Mouse (Mus musculus) layer of hippocampus, adult 18-20 months (tissue): Measurements from ENCODE around the gene Nfe2l2. TPM values are rescaled to one million over a fixed set of nuclear protein-coding genes. Genes with fewer than 3 reads are reported as not detected.
"Not testable (repeated sequence)": the region's sequence is repeated elsewhere in the genome, so short reads cannot be mapped to it uniquely, and the experiment has no call there.

Experiments used
- DNase-seq, 2 experiments: peaks; one replicate each; pipeline ENCODE4 v3.0.0; 2022; ENCODE audit warnings: low spot score in 2 of 2
- total RNA-seq, 2 experiments: library from RNA; stranded (reverse); gene quantifications; 2 replicates each; pipeline ENCODE4 v1.2.3; 2021

The Nfe2l2 gene
- total RNA-seq, 2 experiments from 2014 or later, result 14.5 to 16.3 TPM

DNA sequence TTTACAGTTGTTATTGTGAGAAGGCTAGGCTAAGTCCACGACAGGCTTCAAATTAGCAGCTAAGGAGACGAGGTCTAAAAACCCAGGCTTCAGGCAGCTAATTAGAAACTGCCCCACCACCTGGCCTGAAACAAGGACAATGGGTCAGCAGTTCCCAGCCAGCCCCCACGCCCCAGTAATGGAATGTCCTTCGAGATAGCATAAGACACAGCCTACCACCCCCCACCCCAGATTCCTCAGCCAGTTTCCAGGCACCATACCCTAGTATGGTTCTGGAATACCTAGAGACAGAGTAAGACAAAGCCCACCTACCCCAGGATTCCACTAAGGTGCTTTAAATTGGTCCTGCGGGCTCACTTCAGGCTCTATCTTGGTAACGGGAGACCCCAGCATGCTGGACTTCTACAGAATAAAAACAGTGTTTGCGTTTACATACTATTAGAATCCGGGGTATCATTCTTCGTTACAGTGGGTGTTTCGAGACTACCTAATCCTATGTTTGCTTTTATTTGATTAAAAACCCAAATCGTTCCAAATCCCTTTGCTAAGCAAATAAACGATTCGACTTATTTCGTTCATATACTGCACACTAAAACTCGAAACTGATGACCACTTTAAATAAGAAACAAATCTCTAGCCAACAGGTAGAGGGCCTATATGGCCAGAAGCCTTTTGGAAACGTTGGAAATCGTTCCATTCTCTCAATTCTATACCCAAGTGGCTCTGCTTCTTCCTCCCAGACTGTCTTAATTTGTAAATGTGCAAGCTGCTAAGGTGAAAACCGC lies 46.3 kb downstream of the Nfe2l2 start:
- DNase-seq, result no peak

DNA sequence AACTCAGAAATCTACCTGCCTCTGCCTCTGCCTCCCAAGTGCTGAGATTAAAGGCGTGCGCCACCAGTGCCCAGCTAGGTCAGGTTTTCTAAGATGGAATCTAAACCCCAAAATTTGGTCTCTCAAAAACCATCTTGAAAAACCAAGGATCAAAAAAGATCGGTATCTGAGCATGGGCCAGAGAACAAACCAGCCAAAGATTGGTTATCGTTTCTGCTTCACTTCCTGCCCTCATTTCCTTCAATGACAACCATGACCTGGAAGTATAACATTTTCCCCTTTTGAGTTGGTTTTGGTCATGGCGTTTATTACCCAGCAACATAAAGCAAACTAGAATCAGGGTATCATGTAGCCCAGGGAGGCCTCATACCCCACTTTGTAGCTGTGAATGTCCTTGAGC lies 47.5 kb downstream of the Nfe2l2 start:
- DNase-seq, result no peak

DNA sequence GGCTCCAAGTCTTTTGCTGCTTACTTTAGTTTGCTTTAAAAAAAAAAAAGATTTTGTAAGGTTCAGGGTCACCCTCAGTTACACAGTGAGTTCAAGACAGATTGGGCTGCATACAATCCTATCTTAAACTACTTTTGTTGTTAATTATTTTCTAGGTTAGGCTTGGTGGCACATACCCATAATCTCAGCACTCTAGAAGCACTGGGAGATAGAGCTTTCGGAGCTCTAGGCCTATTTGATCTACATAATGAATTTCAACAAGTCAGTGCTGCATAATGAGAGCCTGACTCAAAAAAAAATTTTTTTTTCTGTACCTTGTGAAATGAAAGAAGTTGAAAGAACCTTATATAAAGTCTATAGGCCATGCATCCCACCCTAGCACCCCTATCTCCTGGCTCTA lies 49.8 kb downstream of the Nfe2l2 start:
- no peak for DNase-seq

DNA sequence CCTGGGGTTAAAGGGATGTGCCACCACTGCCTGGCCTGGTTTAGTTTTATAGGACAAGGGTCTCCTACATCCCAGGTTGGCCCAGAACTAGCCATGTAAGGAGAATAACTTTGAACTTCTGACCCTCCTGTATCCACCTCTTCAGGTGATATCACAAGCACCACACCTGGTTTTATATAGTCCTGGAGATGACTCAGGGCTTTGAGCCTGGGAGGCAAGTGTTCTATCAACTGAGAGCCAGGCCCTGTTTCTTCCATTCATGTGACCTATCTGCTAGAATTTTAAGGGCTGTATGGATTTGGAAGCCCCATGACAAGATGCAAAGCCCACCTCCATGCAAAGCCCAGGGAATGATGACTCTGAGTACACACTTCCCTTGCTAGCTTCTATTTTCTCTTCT lies 51.3 kb downstream of the Nfe2l2 start:
- no peak for DNase-seq

DNA sequence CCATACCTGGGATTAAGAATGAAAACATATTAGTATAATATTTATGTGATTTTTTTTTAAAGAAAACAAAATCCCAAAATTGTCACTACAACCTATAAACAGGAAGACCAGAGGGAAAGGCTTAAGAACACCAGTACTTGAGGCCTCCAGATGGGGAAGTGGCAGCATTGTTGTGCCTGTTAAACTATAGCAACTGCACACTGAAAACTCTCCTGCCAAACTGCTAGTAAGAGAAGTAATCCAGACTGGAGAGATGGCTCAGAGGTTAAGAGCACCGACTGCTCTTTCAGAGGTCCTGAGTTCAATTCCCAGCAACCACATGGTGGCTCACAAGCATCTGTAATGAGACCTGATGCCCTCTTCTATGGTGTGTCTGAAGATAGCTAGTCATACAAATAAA lies 54.0 kb downstream of the Nfe2l2 start:
- no peak for DNase-seq

DNA sequence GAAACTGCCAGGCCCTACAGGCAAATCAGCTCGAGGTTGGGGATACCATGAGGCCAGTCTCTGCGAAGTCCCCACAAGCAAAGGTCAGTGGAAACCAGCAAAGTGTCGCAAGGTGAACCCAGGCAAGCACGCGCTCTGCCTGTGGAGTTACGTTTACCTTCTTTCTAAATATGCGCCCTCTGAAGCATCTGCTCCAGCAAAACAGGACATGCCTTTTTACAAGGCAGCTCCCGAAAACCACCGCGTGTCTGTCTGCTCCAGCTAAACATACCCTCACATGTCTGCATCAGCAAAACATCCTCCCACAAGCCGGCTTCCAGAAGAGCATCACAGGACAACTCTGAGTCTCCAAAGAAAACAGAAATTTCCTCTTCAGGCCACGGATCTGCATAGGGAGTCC lies 59.2 kb downstream of the Nfe2l2 start:
- DNase-seq, result no peak

DNA sequence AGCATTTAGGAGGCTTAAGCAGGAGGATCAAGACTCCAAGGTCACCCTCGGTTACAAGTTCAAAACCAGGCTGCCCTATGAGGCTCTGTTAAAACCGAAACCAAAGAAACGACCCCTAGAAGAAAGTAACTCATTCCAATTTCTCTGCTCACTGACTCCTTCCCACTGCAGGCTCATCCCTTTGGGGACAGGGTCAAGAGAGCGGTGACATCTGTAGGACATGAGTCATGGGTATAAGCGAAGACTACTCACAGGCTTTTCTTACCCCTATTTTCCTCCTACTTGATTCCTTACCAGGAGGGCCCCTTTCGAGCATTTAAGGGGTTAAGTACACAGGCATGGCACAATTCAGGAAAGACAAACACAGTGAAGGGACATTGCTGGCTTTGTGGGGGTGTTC lies 60.5 kb downstream of the Nfe2l2 start:
- DNase-seq, result no peak

DNA sequence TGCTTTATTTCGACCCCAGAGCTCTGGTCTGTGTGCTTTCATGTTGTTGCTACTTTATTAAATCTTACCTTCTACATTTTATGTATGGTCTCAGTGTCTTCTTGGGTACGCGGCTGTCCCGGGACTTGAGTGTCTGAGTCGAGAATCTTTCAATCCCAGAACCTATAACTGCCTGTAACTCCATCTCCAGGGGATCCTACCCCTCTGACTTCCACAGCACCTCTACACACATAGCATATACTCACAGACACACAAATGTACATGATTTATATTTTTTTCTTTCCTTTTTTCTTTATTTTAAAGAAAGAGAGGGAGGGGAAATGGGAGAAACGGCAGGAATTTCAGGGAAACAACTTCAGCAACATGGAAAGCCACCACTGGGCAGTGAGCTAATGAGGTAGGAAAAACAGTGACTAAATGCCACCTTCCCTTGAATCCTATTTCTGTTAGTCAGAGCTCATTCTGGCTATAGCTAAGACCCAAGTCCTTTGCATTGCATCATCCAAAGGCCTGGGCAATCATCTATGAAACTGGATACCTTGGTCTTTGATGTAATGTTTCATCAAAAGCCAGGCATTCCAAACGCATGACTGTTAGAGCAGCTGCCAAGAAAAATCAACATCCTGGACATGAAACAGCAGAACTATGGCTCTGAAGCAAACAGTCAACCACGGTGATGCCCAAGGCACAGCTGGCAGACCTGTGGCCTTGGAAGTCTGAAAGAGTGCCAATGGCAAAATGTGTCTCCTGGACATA lies 61.5 kb downstream of the Nfe2l2 start:
- no peak for DNase-seq

DNA sequence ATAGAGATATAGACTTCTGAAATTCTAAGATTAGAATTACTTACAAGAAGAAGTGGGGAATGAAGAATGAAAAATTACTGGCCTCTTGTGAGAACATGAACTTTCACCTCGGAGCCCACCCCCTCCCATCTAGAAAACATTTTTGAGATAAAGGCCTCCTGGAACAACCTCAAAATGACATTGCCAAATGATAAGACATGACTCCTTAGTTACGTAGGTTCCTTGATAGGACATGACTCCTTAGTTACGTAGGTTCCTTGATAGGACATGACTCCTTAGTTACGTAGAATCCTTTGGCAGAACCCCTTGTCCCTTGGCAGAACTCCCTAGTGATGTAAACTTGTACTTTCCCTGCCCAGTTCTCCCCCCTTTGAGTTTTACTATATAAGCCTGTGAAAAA lies 62.1 kb downstream of the Nfe2l2 start:
- not testable (repeated sequence) for DNase-seq

DNA sequence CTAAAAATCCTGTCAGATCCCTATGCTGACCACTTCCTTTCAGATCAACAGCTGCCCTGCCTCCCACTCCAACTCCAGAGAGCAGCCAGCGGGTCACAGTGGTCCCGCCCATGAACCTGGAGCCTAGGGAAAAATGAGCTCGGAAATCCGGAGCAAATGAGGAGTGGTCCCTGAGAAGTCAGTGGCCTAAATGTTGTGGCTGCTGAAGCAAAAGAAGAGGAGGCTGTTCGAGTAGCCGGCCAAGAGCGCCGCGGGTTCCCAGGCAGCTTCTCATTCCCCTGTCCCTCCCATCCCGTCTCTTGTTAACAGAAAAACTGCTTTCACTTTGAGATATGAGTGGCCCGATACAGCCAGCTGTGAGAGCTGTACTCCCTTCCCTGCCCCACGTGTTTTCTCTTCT lies 64.9 kb downstream of the Nfe2l2 start:
- not testable (repeated sequence) for DNase-seq

DNA sequence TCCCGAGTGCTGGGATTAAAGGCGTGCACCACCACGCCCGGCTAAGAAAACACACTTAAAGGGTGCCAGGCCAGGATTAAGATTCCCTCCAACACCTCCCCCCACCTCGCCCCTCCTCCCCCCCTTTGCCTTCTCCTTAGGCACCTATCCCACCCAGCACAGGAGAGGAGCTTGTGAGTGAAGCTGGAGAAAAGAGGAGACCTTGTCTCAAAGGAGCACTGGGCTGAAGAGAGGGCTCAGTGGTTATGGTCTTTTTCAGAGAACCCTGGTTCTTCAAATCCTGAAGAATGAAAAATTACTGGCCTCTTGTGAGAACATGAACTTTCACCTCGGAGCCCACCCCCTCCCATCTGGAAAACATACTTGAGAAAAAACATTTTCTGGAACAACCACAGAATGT lies 66.6 kb downstream of the Nfe2l2 start:
- not testable (repeated sequence) for DNase-seq

DNA sequence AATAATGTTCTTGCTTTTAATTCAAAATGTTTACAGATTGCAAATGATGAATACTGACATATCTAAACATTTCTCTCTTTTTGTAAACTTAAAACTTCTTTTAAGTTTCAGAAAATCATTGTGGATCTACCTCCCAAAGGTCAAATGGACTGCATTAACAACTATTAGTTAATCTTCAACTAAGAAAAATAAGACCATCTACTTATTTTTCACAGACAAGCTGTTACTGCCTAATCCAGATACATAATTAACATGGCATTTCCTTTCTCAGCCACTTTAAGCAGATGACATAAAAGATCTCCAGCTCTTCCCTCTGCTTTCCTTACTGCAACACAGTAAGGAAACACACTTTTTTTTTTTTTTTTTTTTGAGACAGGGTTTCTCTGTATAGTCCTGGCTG lies 67.1 kb downstream of the Nfe2l2 start:
- DNase-seq, result no peak

DNA sequence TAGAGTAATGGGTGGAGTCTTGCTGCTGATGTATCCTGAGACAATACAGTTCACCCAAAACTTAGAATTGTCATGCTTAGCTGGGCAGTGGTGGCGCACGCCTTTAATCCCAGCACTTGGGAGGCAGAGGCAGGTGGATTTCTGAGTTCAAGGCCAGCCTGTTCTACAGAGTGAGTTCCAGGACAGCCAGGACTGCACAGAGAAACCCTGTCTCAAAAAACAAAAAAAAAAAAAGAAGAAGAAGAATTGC lies 67.5 kb downstream of the Nfe2l2 start:
- DNase-seq, result not testable (repeated sequence)

DNA sequence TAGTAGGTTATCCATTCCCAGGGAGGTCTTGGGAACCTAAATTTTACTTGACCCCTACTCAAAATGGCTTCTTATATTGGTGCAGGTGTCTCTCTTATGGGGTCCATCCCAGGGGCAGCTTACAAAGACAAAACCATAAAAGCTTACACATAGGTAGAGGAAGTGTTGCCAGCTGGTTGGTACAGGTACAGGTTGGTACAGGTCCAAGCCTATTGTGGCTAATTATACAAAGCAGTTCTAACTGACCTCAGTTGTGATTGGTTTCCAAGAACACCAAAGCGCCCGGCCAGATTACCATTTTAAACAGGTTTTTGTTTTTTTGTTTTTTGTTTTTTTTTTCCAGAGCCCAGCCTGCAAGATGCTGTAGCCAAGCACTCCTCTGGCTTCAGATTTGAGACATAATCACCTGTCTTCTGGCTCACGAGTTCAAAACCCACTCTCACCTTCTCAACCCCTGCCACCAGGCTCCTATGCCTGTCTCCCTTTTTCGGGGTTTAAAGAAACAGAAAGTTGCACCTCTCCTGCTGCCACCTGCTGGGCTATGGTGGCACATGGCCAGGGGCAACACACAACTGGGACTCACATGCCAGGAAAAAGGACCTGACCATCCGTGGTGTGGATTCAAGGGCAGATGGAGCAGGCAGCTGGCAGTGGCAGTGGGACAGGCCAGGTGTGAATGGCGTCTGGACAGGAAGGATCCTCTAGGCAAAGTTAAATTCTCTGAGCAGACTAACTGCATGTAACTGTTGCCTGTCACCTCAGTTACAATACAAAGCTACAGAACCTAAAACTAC lies 68.0 kb downstream of the Nfe2l2 start:
- DNase-seq, result no peak

DNA sequence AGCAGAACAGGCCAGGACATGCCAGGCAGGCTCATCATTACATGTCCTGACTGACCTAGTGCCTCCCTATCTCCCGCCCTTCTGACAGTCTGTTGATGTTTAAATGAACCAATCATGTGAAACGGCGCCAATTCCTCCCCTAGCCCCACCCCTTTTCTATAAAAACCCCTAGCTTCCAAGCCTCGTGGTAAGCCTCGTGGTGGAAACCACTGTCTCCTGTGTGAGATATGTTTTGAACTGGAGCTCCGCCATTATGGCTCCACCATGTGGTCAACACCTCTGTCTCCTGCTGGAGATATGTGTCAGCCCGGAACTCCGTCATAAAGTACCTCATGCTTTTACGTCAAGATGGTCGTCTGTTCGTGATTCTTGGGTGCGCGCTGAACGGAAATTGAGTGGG lies 70.0 kb downstream of the Nfe2l2 start:
- not testable (repeated sequence) for DNase-seq

DNA sequence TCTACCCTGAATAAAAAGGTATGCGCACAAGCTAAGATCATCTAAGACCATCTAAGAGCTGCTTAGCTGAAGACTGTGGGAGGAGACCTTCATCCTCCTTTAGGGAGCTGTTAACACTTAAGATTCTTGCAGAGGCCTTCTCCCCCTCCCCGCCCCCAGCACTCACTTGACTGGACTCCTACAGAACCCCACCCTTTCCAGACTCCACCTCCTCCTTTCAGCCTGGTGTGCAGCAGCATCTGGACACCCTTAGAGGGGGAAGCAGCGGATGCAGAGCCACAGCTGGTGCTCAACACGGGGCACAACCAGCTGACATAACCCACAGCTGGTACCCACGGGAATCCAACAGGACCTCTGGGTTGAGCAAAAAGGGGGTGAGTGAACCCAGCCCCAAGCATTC lies 70.7 kb downstream of the Nfe2l2 start:
- DNase-seq, result no peak

DNA sequence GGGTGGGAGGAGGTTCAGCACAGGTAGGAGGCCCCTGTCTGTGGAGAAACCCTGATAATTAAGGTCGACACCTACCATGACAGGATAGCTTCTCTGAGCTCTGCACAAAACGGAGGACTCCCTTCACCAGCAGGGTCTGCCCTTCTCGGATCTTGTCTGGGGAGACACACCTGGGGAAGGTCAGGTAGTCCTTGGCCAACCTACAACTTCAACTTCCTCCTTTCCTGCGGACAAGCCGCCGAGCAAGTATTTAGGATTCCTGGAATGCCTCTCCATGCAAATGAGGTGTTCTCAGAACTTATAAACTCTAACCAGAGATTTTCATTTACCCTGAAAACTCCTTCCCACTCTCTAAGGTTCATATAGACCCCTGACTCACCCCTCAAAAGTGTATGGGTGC lies 71.1 kb downstream of the Nfe2l2 start:
- no peak for DNase-seq

DNA sequence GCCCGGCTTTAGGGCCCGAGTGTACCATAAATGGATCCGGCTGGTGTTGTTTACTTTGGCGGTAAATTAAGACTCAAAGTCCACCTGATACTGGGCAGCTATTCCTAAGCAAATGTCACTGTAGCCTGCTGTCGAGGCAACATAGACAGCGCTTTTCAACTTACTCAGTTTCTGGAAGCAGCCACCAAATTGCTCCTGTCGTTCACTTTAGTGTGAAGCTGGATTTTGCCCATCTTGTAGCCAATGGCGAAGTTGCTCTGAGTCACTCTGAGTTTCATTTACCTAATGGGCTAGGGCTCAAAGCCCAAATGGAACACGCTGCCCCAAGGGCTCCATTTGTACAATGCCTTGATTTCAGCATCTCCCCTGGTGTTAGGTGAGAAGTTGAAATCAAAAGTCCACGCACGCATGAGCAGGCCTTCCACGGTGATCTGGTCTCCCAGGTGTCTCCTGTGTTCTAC lies 71.7 kb downstream of the Nfe2l2 start:
- DNase-seq, result no peak

DNA sequence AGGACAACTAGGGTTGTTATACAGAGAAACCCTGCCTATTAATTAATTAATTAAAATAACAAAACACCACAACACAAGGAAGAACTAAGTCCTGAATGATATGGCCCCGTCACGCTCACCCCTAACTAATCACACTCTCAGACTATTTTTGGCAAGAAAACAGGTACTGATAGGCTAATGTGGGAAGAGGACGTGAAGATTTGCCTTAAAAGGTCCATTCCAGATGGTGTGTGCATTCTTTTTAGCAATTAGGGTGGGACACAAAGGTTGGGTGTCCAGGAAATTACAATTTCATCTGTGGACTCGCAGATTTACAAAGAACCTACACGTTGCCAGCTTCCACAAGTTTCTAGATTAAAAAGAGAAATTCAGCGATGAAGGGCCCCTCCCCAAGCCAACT lies 72.4 kb downstream of the Nfe2l2 start:
- no peak for DNase-seq

DNA sequence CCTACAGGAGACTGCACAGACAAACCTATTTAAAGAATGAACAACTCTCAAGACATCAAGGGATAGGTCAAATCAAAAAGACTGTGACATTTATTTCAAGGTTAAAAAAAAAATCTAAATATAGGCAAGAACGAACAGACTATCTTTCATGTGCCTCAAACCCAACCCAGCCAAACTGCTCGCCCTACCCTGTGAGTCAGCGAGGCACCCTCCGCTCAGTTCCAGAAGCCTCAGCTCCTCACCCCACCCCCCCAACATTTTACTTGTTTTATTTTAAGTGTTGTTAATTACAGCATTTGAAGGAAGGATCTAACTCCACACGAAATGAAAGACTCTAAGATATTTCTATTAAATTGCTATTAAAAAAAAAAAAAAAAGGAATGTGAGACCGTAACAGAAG lies 73.0 kb downstream of the Nfe2l2 start:
- no peak for DNase-seq

DNA sequence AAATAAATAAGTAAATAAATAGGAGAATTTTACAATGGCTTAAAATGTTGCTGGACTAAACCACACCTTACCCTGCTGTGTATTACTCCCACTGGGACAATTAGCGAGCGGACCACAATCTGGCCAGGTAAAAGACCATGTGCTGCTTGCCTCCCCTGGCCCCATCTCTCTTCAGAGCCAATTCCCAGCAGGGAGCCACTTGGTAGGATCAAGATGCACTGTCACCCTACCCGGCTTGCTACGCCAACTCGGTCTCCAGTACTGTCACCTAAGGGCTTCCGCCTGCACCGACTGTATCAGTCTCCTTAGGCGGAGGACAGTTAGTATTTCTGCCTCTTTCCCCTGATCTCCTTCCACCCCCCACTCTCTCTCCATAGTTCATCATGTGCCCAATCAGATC lies 76.0 kb downstream of the Nfe2l2 start:
- DNase-seq, result no peak
